Mouse (Mus musculus): ENCODE measurements around the gene Tmprss6.

DNA sequence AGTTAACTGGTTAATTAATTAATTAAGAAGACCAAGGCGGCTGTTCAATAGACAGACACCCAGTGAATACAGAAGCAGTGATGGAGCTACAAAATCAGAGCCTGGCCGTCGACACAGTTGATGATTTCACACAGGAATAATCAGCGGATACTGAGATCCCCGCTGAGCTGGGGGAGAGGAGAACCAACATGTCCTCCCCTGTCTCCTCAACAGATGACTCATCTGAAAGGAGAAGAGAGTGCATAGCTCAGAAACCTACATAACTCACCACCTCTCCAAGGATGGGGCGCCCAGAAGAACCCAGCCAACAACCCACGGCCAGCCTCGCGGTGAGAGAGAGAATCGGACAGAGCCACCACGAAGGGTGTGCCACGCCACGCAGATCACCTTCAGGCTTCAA, 48.0 kb downstream of the Tmprss6 start:
- TF ChIP-seq CTCF (IDR thresholded peaks at IDR 0.05; ENCODE audit: insufficient read depth, low read depth, low read length), result no peak
- TF ChIP-seq POLR2A (IDR thresholded peaks at IDR 0.05; ENCODE audit: insufficient read depth, low read depth, low read length), result no peak

Measured in olfactory bulb, adult 2 months (tissue).